Mouse (Mus musculus) frontal cortex, postnatal 25 days (tissue): ENCODE data around the gene Fam89a.

ENCODE experiments used
- DNase-seq, 2 experiments: peaks; one replicate each; pipeline ENCODE4 v3.0.0; 2022; ENCODE audit warnings: low spot score in 2 of 2

Fam89a gene

GRCm38 (mm10) chr8:124751709-124752173 lies at the start of gene Fam89a:
Fam89a (minus strand) TSS chr8:124751832.
- DNase-seq: no peak

- no peak for DNase-seq
Measured at GRCm38 (mm10) chr8:124800542-124800941, 48.9 kb upstream of the Fam89a start.

GRCm38 (mm10) chr8:124795781-124796488 lies 44.3 kb upstream of the Fam89a start:
- DNase-seq: no peak

- peak; percentile 63 to 71 for DNase-seq
Measured at GRCm38 (mm10) chr8:124794486-124794780, 42.8 kb upstream of the Fam89a start.

- no peak for DNase-seq
Measured at GRCm38 (mm10) chr8:124793661-124794485, 42.2 kb upstream of the Fam89a start.

- peak; percentile 48 to 65 for DNase-seq
Measured at GRCm38 (mm10) chr8:124793172-124793651, 41.6 kb upstream of the Fam89a start.

- peak in 1 of 2 experiments; percentile 31 for DNase-seq
Measured at GRCm38 (mm10) chr8:124792708-124793107, 41.1 kb upstream of the Fam89a start, which contains the start of gene Trim67. Trim67 (plus strand) TSS chr8:124793092.

GRCm38 (mm10) chr8:124792186-124792585 lies 40.6 kb upstream of the Fam89a start:
- no peak for DNase-seq

- no peak for DNase-seq
Measured at GRCm38 (mm10) chr8:124791751-124792150, 40.1 kb upstream of the Fam89a start.

- no peak for DNase-seq
Measured at GRCm38 (mm10) chr8:124790676-124791075, 39.0 kb upstream of the Fam89a start.

GRCm38 (mm10) chr8:124784613-124785012 lies 33.0 kb upstream of the Fam89a start:
- peak in 1 of 2 experiments; percentile 37 for DNase-seq

- DNase-seq: no peak
Measured at GRCm38 (mm10) chr8:124783228-124783627, 31.6 kb upstream of the Fam89a start.

GRCm38 (mm10) chr8:124782431-124782830 lies 30.8 kb upstream of the Fam89a start:
- DNase-seq: no peak

- DNase-seq: no peak
Measured at GRCm38 (mm10) chr8:124780236-124780635, 28.6 kb upstream of the Fam89a start.

- DNase-seq: peak; percentile 61 to 65
Measured at GRCm38 (mm10) chr8:124775695-124776094, 24.1 kb upstream of the Fam89a start.

GRCm38 (mm10) chr8:124772389-124772788 lies 20.8 kb upstream of the Fam89a start:
- DNase-seq: no peak

GRCm38 (mm10) chr8:124763061-124763460 lies 11.4 kb upstream of the Fam89a start:
- no peak for DNase-seq

GRCm38 (mm10) chr8:124758544-124758943 lies 6.9 kb upstream of the Fam89a start:
- DNase-seq: no peak

- no peak for DNase-seq
Measured at GRCm38 (mm10) chr8:124756601-124757000, 5.0 kb upstream of the Fam89a start.

GRCm38 (mm10) chr8:124756153-124756552 lies 4.5 kb upstream of the Fam89a start:
- no peak for DNase-seq

- no peak for DNase-seq
Measured at GRCm38 (mm10) chr8:124755481-124755880, 3.8 kb upstream of the Fam89a start.

GRCm38 (mm10) chr8:124754792-124755190 lies 3.2 kb upstream of the Fam89a start:
- DNase-seq: no peak
